Mouse (Mus musculus) limb, embryonic 11.5 days (tissue): Measurements from ENCODE around the gene Emp3. TPM values are rescaled to one million over a fixed set of nuclear protein-coding genes. Genes with fewer than 3 reads are reported as not detected.
"Not testable (repeated sequence)": the region's sequence is repeated elsewhere in the genome, so short reads cannot be mapped to it uniquely, and the experiment has no call there.

Source experiments
- ATAC-seq: fragments of 200-750 bp; cut with Nextera tagmentation; 2 replicates; pipeline ENCODE4 v1.8.0; 2017; ENCODE audit warnings: low read depth; ENCODE audit not compliant: insufficient number of reproducible peaks, low FRiP score, low TSS enrichment
- DNase-seq: peaks from one replicate; pipeline ENCODE4 v3.0.0-alpha.2; 2015; ENCODE audit warnings: low spot score
- H3K27ac ChIP-seq: fragments of 300-500 bp; sonication (generic); replicated peaks from 2 replicates; pipeline ENCODE4 v1.5.1; 2014; ENCODE audit warnings: low read depth, mild to moderate bottlenecking, low read length
- H3K27me3 ChIP-seq: fragments of 300-500 bp; sonication (generic); 2 replicates; pipeline ENCODE4 v1.6.1; 2014; ENCODE audit warnings: mild to moderate bottlenecking, low read length, mixed read lengths; ENCODE audit not compliant: control insufficient read depth, insufficient read depth
- H3K36me3 ChIP-seq: fragments of 300-500 bp; sonication (generic); 2 replicates; pipeline ENCODE4 v1.6.1; 2014; ENCODE audit warnings: mild to moderate bottlenecking, low read length, moderate library complexity, mixed read lengths; ENCODE audit not compliant: control insufficient read depth, insufficient read depth
- H3K4me1 ChIP-seq: fragments of 300-500 bp; sonication (generic); 2 replicates; pipeline ENCODE4 v1.6.1; 2014; ENCODE audit warnings: low read length, mixed read lengths; ENCODE audit not compliant: control insufficient read depth, insufficient read depth
- H3K4me2 ChIP-seq: fragments of 300-500 bp; sonication (generic); 2 replicates; pipeline ENCODE4 v1.6.1; 2014; ENCODE audit warnings: low read depth, mild to moderate bottlenecking, moderate library complexity; ENCODE audit not compliant: severe bottlenecking
- H3K4me3 ChIP-seq: fragments of 300-500 bp; sonication (generic); 2 replicates; pipeline ENCODE4 v1.5.1; 2014; ENCODE audit warnings: low read depth, low read length
- H3K9ac ChIP-seq: fragments of 300-500 bp; sonication (generic); 2 replicates; pipeline ENCODE4 v1.6.1; 2014; ENCODE audit warnings: mild to moderate bottlenecking, low read length
- H3K9me3 ChIP-seq: fragments of 300-500 bp; sonication (generic); 2 replicates; pipeline ENCODE4 v1.6.1; 2016; ENCODE audit warnings: low read length; ENCODE audit not compliant: control insufficient read depth
- whole genome bisulfite sequencing: fragments of 180-500 bp; shearing (Covaris S2); extraction: QIAGEN DNeasy Blood & Tissue Kit; methylation state at CpG from one replicate; pipeline ENCODE4 v1.1.7; 2014; 5-methylcytosine and 5-hydroxymethylcytosine counted together
- polyA plus RNA-seq: library from polyadenylated mRNA; unstranded; fragments of >200 nt; fragmentation: Nextera tagmentation; extraction: Ambion mirVana; gene quantifications from 2 replicates; pipeline ENCODE4 v1.2.1, GENCODE M21; 2014

Emp3 gene
- polyA plus RNA-seq, 1 experiment from 2014 or later: 35.9 TPM

- WGBS: 67% methylated on average over 3 of the region's 3 CpGs
- H3K9ac ChIP-seq: no peak overlapping the region
Measured at GRCm38 (mm10) chr7:45887246-45887645, 34.0 kb downstream of the Emp3 start.

GRCm38 (mm10) chr7:45881011-45881410, 40.2 kb downstream of the Emp3 start:
- no peak for DNase-seq
- no peak overlapping the region for H3K27ac ChIP-seq
- no peaks in the 10 kb centered on the region for H3K4me1 ChIP-seq
- peaks cover 26% of the 10 kb centered on the region for H3K36me3 ChIP-seq
- H3K4me3 ChIP-seq: no peak overlapping the region
- ATAC-seq: no peak
- no peaks in the 10 kb centered on the region for H3K9me3 ChIP-seq
- H3K27me3 ChIP-seq: no peaks in the 10 kb centered on the region
- H3K4me2 ChIP-seq: no peak overlapping the region
- no peak overlapping the region for H3K9ac ChIP-seq
- 96% methylated on average over 2 of the region's 2 CpGs for WGBS

More at GRCm38 (mm10) chr7:45887246-45887645, 34.0 kb downstream of the Emp3 start:
- no peak overlapping the region for H3K4me2 ChIP-seq
- DNase-seq (no peak), ATAC-seq (no peak)
- H3K27me3 ChIP-seq: no peaks in the 10 kb centered on the region
- H3K4me3 ChIP-seq: no peak overlapping the region
- H3K4me1 ChIP-seq: no peaks in the 10 kb centered on the region
- H3K36me3 ChIP-seq: peaks cover 9% of the 10 kb centered on the region
- no peak overlapping the region for H3K27ac ChIP-seq
- no peaks in the 10 kb centered on the region for H3K9me3 ChIP-seq

GRCm38 (mm10) chr7:45880531-45880930, 40.7 kb downstream of the Emp3 start:
- ATAC-seq (no peak), DNase-seq (no peak)
- Histone ChIP-seq H3K4me3 (no peak overlapping the region), H3K4me2 (no peak overlapping the region), H3K9me3 (no peaks in the 10 kb centered on the region), H3K4me1 (no peaks in the 10 kb centered on the region), H3K27me3 (no peaks in the 10 kb centered on the region), H3K36me3 (peaks cover 26% of the 10 kb centered on the region), H3K9ac (no peak overlapping the region), H3K27ac (no peak overlapping the region)
- 97% methylated on average over 4 of the region's 4 CpGs for WGBS

GRCm38 (mm10) chr7:45878278-45878677, 42.9 kb downstream of the Emp3 start, which contains the start of gene Grin2d:
Gene Grin2d, minus strand, starts transcription at chr7:45878378.
- not testable (repeated sequence) for H3K27ac ChIP-seq
- H3K36me3 ChIP-seq: peaks cover 20% of the 10 kb centered on the region
- 97% methylated on average over 1 of the region's 1 CpGs for WGBS

GRCm38 (mm10) chr7:45876895-45877294, 44.3 kb downstream of the Emp3 start:
- DNase-seq (no peak), ATAC-seq (no peak)
- H3K9ac ChIP-seq: no peak overlapping the region
- H3K9me3 ChIP-seq: no peaks in the 10 kb centered on the region
- peaks cover 8% of the 10 kb centered on the region for H3K4me1 ChIP-seq
- peaks cover 19% of the 10 kb centered on the region for H3K36me3 ChIP-seq
- no peak overlapping the region for H3K4me2 ChIP-seq
- no peak overlapping the region for H3K4me3 ChIP-seq
- WGBS: 93% methylated on average over 7 of the region's 7 CpGs
- no peaks in the 10 kb centered on the region for H3K27me3 ChIP-seq
- H3K27ac ChIP-seq: no peak overlapping the region

More at GRCm38 (mm10) chr7:45878278-45878677, 42.9 kb downstream of the Emp3 start, which contains the start of gene Grin2d:
- H3K4me3 ChIP-seq, DNase-seq, ATAC-seq, H3K9me3 ChIP-seq, H3K27me3 ChIP-seq, H3K9ac ChIP-seq, H3K4me1 ChIP-seq, H3K4me2 ChIP-seq: not testable (repeated sequence)

- peak overlapping the region; percentile 83 for H3K4me2 ChIP-seq
Measured at GRCm38 (mm10) chr7:45873061-45873947, 47.9 kb downstream of the Emp3 start.

GRCm38 (mm10) chr7:45872624-45873023, 48.6 kb downstream of the Emp3 start, which contains the start of gene Kdelr1:
Gene Kdelr1, plus strand, starts transcription at chr7:45872772.
- Histone ChIP-seq H3K27ac (peak within 1 kb of the TSS; percentile 78), H3K9me3 (no peaks in the 10 kb centered on the region), H3K27me3 (peaks cover 41% of the 10 kb centered on the region), H3K36me3 (peaks cover 8% of the 10 kb centered on the region), H3K9ac (peak within 1 kb of the TSS; percentile 85), H3K4me1 (peaks cover 28% of the 10 kb centered on the region), H3K4me2 (peak within 1 kb of the TSS; percentile 83), H3K4me3 (peak within 1 kb of the TSS; percentile 76)
- DNase-seq (peak; percentile 95), ATAC-seq (peak; percentile 77)
- under 1% methylated on average over 15 of the region's 18 CpGs for WGBS

More at GRCm38 (mm10) chr7:45873061-45873947, 47.9 kb downstream of the Emp3 start:
- WGBS: 4% methylated on average over 28 of the region's 28 CpGs
- Histone ChIP-seq H3K4me3 (peak overlapping the region; percentile 76), H3K36me3 (peaks cover 8% of the 10 kb centered on the region), H3K4me1 (peaks cover 24% of the 10 kb centered on the region), H3K9ac (peak overlapping the region; percentile 85), H3K27ac (peak overlapping the region; percentile 78), H3K27me3 (peaks cover 35% of the 10 kb centered on the region), H3K9me3 (no peaks in the 10 kb centered on the region)
- ATAC-seq: peak; percentile 28; the same call in 1 of the 2 replicates
- peak; percentile 72 for DNase-seq

- no peak for ATAC-seq
- WGBS: 2% methylated on average over 29 of the region's 30 CpGs
- H3K9me3 ChIP-seq: no peaks in the 10 kb centered on the region
- peak overlapping the region; percentile 27; the same call in 1 of the 2 replicates for H3K9ac ChIP-seq
- peaks cover 3% of the 10 kb centered on the region for H3K36me3 ChIP-seq
- peak overlapping the region; percentile 55 for H3K4me2 ChIP-seq
- DNase-seq: no peak
- H3K4me3 ChIP-seq: peak overlapping the region; percentile 21
- peaks cover 54% of the 10 kb centered on the region for H3K27me3 ChIP-seq
- no peak overlapping the region for H3K27ac ChIP-seq
- peaks cover 31% of the 10 kb centered on the region for H3K4me1 ChIP-seq
Measured at GRCm38 (mm10) chr7:45870282-45871058, 50.7 kb downstream of the Emp3 start.
